Mouse (Mus musculus): ENCODE data around the gene Gna15. TPM values are rescaled to one million over a fixed set of nuclear protein-coding genes. Genes with fewer than 3 reads are reported as not detected.

Gene Gna15
- total and polyA plus RNA-seq, 2 experiments from 2014 or later, result 1.3 to 1.6 TPM

DNA sequence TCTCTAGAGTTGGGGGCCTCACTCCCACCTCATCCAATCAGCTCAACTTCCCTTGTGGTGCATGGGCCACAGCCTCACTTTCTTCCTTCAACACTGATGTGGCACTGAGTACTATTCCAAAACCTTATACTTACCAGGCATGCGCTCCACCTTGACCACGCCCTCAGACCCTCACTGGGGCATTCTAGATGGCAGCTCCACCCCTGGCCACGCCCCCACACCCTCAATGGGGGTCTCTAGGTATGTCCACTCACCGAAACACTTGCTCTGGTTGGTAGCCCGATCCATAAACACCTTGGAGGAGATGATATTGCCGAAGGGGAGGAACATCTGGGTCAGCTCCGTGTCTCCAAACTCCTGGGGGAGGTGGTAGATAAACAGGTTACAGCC, 61.6 kb downstream of the Gna15 start:
- H3K27me3 ChIP-seq (ENCODE audit: insufficient read depth, low read length), result peaks cover 9% of the 10 kb centered on the region; the same call in 1 of the 2 replicates
- H3K4me3 ChIP-seq (ENCODE audit: low read depth, low read length), result no peak overlapping the region
- H3K4me2 ChIP-seq (ENCODE audit: low read depth), result no peak overlapping the region
- no peaks in the 10 kb centered on the region for H3K9me3 ChIP-seq (ENCODE audit: low read length)
- H3K27ac ChIP-seq (ENCODE audit: low read depth, low read length), result no peak overlapping the region
- H3K4me1 ChIP-seq (ENCODE audit: insufficient read depth), result no peaks in the 10 kb centered on the region
- DNase-seq (no peak), ATAC-seq (no peak)
- WGBS, result 36% methylated on average over 7 of the region's 7 CpGs
- H3K9ac ChIP-seq, result no peak overlapping the region
- no peak for TF ChIP-seq CTCF (IDR thresholded peaks at IDR 0.05; ENCODE audit: low read depth)
- peaks cover 44% of the 10 kb centered on the region for H3K36me3 ChIP-seq (ENCODE audit: insufficient read depth)

GRCm38 (mm10) chr10:81461673-81462414, 62.2 kb downstream of the Gna15 start:
- TF ChIP-seq CTCF (IDR thresholded peaks at IDR 0.05; ENCODE audit: low read depth), result no peak
- WGBS, result 18% methylated on average over 16 of the region's 16 CpGs
- ATAC-seq (no peak), DNase-seq (no peak)
- no peak overlapping the region for H3K27ac ChIP-seq (ENCODE audit: low read depth, low read length)
- no peaks in the 10 kb centered on the region for H3K4me1 ChIP-seq (ENCODE audit: insufficient read depth)
- no peaks in the 10 kb centered on the region for H3K9me3 ChIP-seq (ENCODE audit: low read length)
- no peak overlapping the region for H3K9ac ChIP-seq
- peaks cover 9% of the 10 kb centered on the region; the same call in 1 of the 2 replicates for H3K27me3 ChIP-seq (ENCODE audit: insufficient read depth, low read length)
- H3K4me3 ChIP-seq (ENCODE audit: low read depth, low read length), result no peak overlapping the region
- H3K36me3 ChIP-seq (ENCODE audit: insufficient read depth), result peaks cover 38% of the 10 kb centered on the region
- H3K4me2 ChIP-seq (ENCODE audit: low read depth), result no peak overlapping the region

DNA sequence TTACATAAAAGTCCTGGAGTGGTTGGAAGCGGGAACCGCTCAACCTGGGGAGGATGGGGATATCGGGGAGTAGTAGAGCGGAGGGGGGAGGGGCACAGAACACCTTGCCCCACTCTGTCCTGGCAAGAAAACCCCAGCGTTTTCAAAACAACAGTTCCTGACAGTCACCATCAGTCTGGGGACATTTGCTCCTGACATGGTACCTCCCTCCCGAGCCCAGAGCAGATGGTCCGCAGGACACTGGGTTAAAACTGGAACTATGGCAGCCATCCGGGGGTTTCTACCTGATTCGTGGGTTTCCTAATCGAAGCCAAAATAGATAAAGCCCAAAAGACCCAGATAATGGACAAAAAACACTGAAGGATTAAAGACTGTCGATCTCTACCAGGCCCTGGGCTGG, 63.1 kb downstream of the Gna15 start:
- Histone ChIP-seq H3K4me3 (ENCODE audit: low read depth, low read length) (no peak overlapping the region), H3K36me3 (ENCODE audit: insufficient read depth) (peaks cover 29% of the 10 kb centered on the region), H3K27me3 (ENCODE audit: insufficient read depth, low read length) (peaks cover 9% of the 10 kb centered on the region; the same call in 1 of the 2 replicates), H3K4me1 (ENCODE audit: insufficient read depth) (no peaks in the 10 kb centered on the region), H3K9ac (no peak overlapping the region), H3K9me3 (ENCODE audit: low read length) (no peaks in the 10 kb centered on the region), H3K27ac (ENCODE audit: low read depth, low read length) (no peak overlapping the region), H3K4me2 (ENCODE audit: low read depth) (no peak overlapping the region)
- no peak for TF ChIP-seq CTCF (IDR thresholded peaks at IDR 0.05; ENCODE audit: low read depth)
- DNase-seq, result no peak
- ATAC-seq, result no peak
- WGBS, result 45% methylated on average over 11 of the region's 11 CpGs

GRCm38 (mm10) chr10:81460471-81460870, 63.6 kb downstream of the Gna15 start:
- WGBS, result 27% methylated on average over 20 of the region's 20 CpGs
- Histone ChIP-seq H3K9me3 (ENCODE audit: low read length) (no peaks in the 10 kb centered on the region), H3K27ac (ENCODE audit: low read depth, low read length) (no peak overlapping the region), H3K4me3 (ENCODE audit: low read depth, low read length) (no peak overlapping the region), H3K4me1 (ENCODE audit: insufficient read depth) (no peaks in the 10 kb centered on the region), H3K9ac (no peak overlapping the region), H3K4me2 (ENCODE audit: low read depth) (no peak overlapping the region), H3K36me3 (ENCODE audit: insufficient read depth) (peaks cover 25% of the 10 kb centered on the region), H3K27me3 (ENCODE audit: insufficient read depth, low read length) (peaks cover 9% of the 10 kb centered on the region; the same call in 1 of the 2 replicates)
- no peak for TF ChIP-seq CTCF (IDR thresholded peaks at IDR 0.05; ENCODE audit: low read depth)
- ATAC-seq (no peak), DNase-seq (no peak)

DNA sequence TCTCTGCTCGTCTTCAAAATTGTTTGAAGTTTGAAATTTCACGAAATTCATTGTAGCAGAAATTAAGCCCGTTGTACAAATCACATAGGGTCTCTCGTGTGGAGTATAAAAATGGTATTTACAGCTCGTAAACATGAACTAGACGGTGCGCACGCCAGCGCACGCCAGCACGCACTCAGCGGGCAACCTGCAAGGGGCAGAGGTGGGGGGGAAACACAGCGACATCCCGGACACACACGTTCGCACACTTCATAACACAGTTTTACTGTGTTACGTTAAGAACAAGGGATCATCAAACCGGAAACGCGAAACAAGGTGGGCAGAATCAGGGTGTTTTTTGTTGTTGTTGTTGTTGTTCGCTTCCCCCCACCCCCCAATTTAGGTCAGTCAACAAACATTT, 64.6 kb downstream of the Gna15 start:
- Histone ChIP-seq H3K27ac (ENCODE audit: low read depth, low read length) (no peak overlapping the region), H3K4me3 (ENCODE audit: low read depth, low read length) (no peak overlapping the region), H3K9me3 (ENCODE audit: low read length) (no peaks in the 10 kb centered on the region), H3K4me2 (ENCODE audit: low read depth) (no peak overlapping the region), H3K9ac (no peak overlapping the region), H3K36me3 (ENCODE audit: insufficient read depth) (peaks cover 22% of the 10 kb centered on the region), H3K27me3 (ENCODE audit: insufficient read depth, low read length) (peaks cover 9% of the 10 kb centered on the region; the same call in 1 of the 2 replicates), H3K4me1 (ENCODE audit: insufficient read depth) (no peaks in the 10 kb centered on the region)
- DNase-seq (no peak), ATAC-seq (no peak)
- 74% methylated on average over 21 of the region's 21 CpGs for WGBS
- no peak for TF ChIP-seq CTCF (IDR thresholded peaks at IDR 0.05; ENCODE audit: low read depth)

DNA sequence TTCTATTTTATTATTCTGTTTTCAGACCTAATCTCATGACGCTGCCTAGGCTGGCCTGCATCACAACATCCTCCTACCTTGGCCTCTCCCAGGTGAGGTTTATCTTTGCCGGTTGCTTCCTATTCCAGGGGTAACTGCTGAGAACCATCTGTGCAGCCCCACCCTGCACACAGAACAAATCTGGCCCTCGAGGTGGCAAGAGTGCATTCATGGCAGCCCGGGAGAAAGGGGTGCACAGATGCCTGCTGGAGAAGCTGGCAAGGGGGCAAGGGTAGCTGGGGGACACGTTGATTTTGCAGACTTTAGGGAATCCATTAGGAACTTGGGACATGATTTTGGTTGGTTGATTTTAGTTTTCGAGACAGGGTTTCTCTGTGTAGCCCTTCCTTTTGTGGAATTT, 65.8 kb downstream of the Gna15 start:
- no peak for DNase-seq
- peaks cover 20% of the 10 kb centered on the region for H3K27me3 ChIP-seq (ENCODE audit: insufficient read depth, low read length)

GRCm38 (mm10) chr10:81457624-81458023, 66.4 kb downstream of the Gna15 start:
- H3K4me1 ChIP-seq (ENCODE audit: insufficient read depth), result no peaks in the 10 kb centered on the region
- TF ChIP-seq CTCF (IDR thresholded peaks at IDR 0.05; ENCODE audit: low read depth), result no peak
- no peaks in the 10 kb centered on the region for H3K9me3 ChIP-seq (ENCODE audit: low read length)
- no peak overlapping the region for H3K27ac ChIP-seq (ENCODE audit: low read depth, low read length)
- DNase-seq (no peak), ATAC-seq (no peak)
- H3K4me2 ChIP-seq (ENCODE audit: low read depth), result no peak overlapping the region
- H3K4me3 ChIP-seq (ENCODE audit: low read depth, low read length), result no peak overlapping the region
- H3K27me3 ChIP-seq (ENCODE audit: insufficient read depth, low read length), result peaks cover 26% of the 10 kb centered on the region
- no peak overlapping the region for H3K9ac ChIP-seq
- peaks cover 8% of the 10 kb centered on the region for H3K36me3 ChIP-seq (ENCODE audit: insufficient read depth)
- 79% methylated on average over 8 of the region's 8 CpGs for WGBS

More for the DNA sequence above, 65.8 kb downstream of the Gna15 start:
- no peaks in the 10 kb centered on the region for H3K4me1 ChIP-seq (ENCODE audit: insufficient read depth)
- H3K27ac ChIP-seq (ENCODE audit: low read depth, low read length), result no peak overlapping the region
- no peak overlapping the region for H3K4me3 ChIP-seq (ENCODE audit: low read depth, low read length)
- peaks cover 12% of the 10 kb centered on the region for H3K36me3 ChIP-seq (ENCODE audit: insufficient read depth)
- H3K9me3 ChIP-seq (ENCODE audit: low read length), result no peaks in the 10 kb centered on the region
- no peak for ATAC-seq
- WGBS, result 80% methylated on average over 6 of the region's 6 CpGs
- H3K4me2 ChIP-seq (ENCODE audit: low read depth), result no peak overlapping the region
- H3K9ac ChIP-seq, result no peak overlapping the region
- TF ChIP-seq CTCF (IDR thresholded peaks at IDR 0.05; ENCODE audit: low read depth), result no peak

Measured in forebrain, postnatal 0 days (tissue).